Mouse (Mus musculus): ENCODE measurements around the gene Cyp27b1. TPM values are rescaled to one million over a fixed set of nuclear protein-coding genes. Genes with fewer than 3 reads are reported as not detected.
A peak's percentile ranks its signal among the peaks of the same experiment; 100 is the strongest.

The Cyp27b1 gene
- polyA plus RNA-seq, 2 experiments: 0.07 TPM; not detected in 1

- Histone ChIP-seq H3K9me3 (ENCODE audit: control insufficient read depth, low read length) (no peaks in the 10 kb centered on the region), H3K27ac (no peak overlapping the region), H3K27me3 (ENCODE audit: control insufficient read depth, insufficient read depth, low read length) (peaks cover 52% of the 10 kb centered on the region), H3K4me2 (ENCODE audit: low read depth) (no peak overlapping the region), H3K4me1 (replicated peaks; ENCODE audit: control insufficient read depth in 2 of 2, insufficient read depth in 2 of 2, low read length in 1 of 2) (0 out of 4 replicates have a peak, but pooled peaks cover 0 to 2% of the 10 kb centered on the region in 2 experiments), H3K4me3 (ENCODE audit: insufficient read depth in 1 of 2, low read depth in 2 of 2, low read length in 2 of 2) (no peak overlapping the region), H3K36me3 (replicated peaks; ENCODE audit: control insufficient read depth, insufficient read depth, low read depth) (no peaks in the 10 kb centered on the region), H3K9ac (replicated peaks) (no peak overlapping the region)
- WGBS (ENCODE audit: insufficient replicate concordance): 36% methylated on average over 8 of the region's 8 CpGs
- TF ChIP-seq CTCF (IDR thresholded peaks at IDR 0.05; ENCODE audit: low read depth) (no peak), EP300 (IDR thresholded peaks at IDR 0.05; ENCODE audit: low read depth) (no peak)
- DNase-seq (ENCODE audit: low read depth in 3 of 3, low spot score in 3 of 3) (no peak), ATAC-seq (ENCODE audit: insufficient read depth) (no peak)
Observed at GRCm38 (mm10) chr10:127055406-127055805, 7.4 kb downstream of the Cyp27b1 start.

- H3K9ac ChIP-seq (replicated peaks): no peak overlapping the region
- H3K9me3 ChIP-seq (ENCODE audit: control insufficient read depth, low read length): no peaks in the 10 kb centered on the region
- ATAC-seq (ENCODE audit: insufficient read depth): no peak
- TF ChIP-seq EP300 (IDR thresholded peaks at IDR 0.05; ENCODE audit: low read depth) (no peak), CTCF (IDR thresholded peaks at IDR 0.05; ENCODE audit: low read depth) (no peak)
- H3K36me3 ChIP-seq (replicated peaks; ENCODE audit: control insufficient read depth, insufficient read depth, low read depth): no peaks in the 10 kb centered on the region
- no peak overlapping the region for H3K4me2 ChIP-seq (ENCODE audit: low read depth)
- WGBS (ENCODE audit: insufficient replicate concordance): 74% methylated on average over 20 of the region's 20 CpGs
- H3K4me3 ChIP-seq (ENCODE audit: insufficient read depth in 1 of 2, low read depth in 2 of 2, low read length in 2 of 2): no peak overlapping the region
- H3K27ac ChIP-seq: no peak overlapping the region
- no peak for DNase-seq (ENCODE audit: low read depth in 3 of 3, low spot score in 3 of 3)
- peaks cover 52% of the 10 kb centered on the region for H3K27me3 ChIP-seq (ENCODE audit: control insufficient read depth, insufficient read depth, low read length)
- 0 out of 4 replicates have a peak, but pooled peaks cover 0 to 3% of the 10 kb centered on the region in 2 experiments for H3K4me1 ChIP-seq (replicated peaks; ENCODE audit: control insufficient read depth in 2 of 2, insufficient read depth in 2 of 2, low read length in 1 of 2)
Observed at GRCm38 (mm10) chr10:127056490-127056889, 8.4 kb downstream of the Cyp27b1 start.

DNA sequence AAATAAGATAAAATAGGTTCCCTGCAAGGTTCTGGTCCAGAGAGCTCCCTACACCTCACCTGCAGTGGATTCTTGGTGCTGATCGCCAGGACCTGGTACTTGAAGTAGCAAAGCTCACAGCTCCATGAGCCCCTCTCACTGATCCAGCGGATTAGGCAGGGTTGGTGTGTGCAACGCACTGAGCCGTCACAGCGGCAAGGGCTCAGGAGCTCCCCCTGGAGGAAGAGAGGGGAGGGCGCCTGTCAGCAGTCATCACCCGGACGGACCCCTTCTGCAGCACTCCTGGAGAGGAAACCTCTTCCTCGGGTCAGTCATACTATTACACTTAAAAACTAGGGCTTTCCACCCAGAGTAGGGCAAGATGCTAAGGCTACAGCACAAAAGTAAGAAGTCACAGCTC is 10.1 kb downstream of the Cyp27b1 start:
- H3K4me1 ChIP-seq (replicated peaks; ENCODE audit: control insufficient read depth in 2 of 2, insufficient read depth in 2 of 2, low read length in 1 of 2): peaks cover 4 to 7% of the 10 kb centered on the region in 2 experiments; a peak in 3 of 4 replicates
- H3K4me3 ChIP-seq (ENCODE audit: insufficient read depth in 1 of 2, low read depth in 2 of 2, low read length in 2 of 2): no peak overlapping the region
- DNase-seq (ENCODE audit: low read depth in 3 of 3, low spot score in 3 of 3) (no peak), ATAC-seq (ENCODE audit: insufficient read depth) (no peak)
- H3K9me3 ChIP-seq (ENCODE audit: control insufficient read depth, low read length): no peaks in the 10 kb centered on the region
- no peak overlapping the region for H3K9ac ChIP-seq (replicated peaks)
- peaks cover 55% of the 10 kb centered on the region for H3K27me3 ChIP-seq (ENCODE audit: control insufficient read depth, insufficient read depth, low read length)
- no peak overlapping the region for H3K4me2 ChIP-seq (ENCODE audit: low read depth)
- TF ChIP-seq EP300 (IDR thresholded peaks at IDR 0.05; ENCODE audit: low read depth) (no peak), CTCF (IDR thresholded peaks at IDR 0.05; ENCODE audit: low read depth) (peak; percentile 98)
- no peak overlapping the region for H3K27ac ChIP-seq
- under 1% methylated on average over 9 of the region's 9 CpGs for WGBS (ENCODE audit: insufficient replicate concordance)
- no peaks in the 10 kb centered on the region for H3K36me3 ChIP-seq (replicated peaks; ENCODE audit: control insufficient read depth, insufficient read depth, low read depth)

DNA sequence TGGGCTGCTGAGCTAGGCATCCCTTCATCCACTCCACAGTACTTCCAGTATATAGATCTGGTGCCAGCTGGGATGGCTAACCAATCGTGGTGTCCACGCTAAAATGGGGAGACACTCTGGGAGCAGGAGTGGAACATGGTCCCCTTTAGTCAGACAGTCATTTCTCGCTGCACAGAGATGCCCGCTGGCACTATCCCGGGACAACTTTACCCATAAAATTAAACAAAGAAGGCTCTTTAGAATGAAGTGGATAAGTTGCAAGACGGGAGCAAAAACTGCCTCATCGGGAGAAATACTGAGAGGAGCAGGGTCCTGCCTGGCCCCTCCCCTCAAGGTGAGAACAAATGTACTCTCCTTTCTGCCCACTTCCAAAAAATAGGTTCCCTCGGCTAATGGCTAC is 10.7 kb downstream of the Cyp27b1 start:
- H3K36me3 ChIP-seq (replicated peaks; ENCODE audit: control insufficient read depth, insufficient read depth, low read depth): no peaks in the 10 kb centered on the region

GRCm38 (mm10) chr10:127059174-127059967 is 11.3 kb downstream of the Cyp27b1 start:
- ATAC-seq (ENCODE audit: insufficient read depth) (no peak), DNase-seq (ENCODE audit: low read depth in 3 of 3, low spot score in 3 of 3) (no peak)
- no peaks in the 10 kb centered on the region for H3K9me3 ChIP-seq (ENCODE audit: control insufficient read depth, low read length)
- H3K9ac ChIP-seq (replicated peaks): peak overlapping the region; percentile 12; the same call in 1 of the 2 replicates
- no peaks in the 10 kb centered on the region for H3K36me3 ChIP-seq (replicated peaks; ENCODE audit: control insufficient read depth, insufficient read depth, low read depth)
- no peak for TF ChIP-seq CTCF (IDR thresholded peaks at IDR 0.05; ENCODE audit: low read depth)
- no peak for TF ChIP-seq EP300 (IDR thresholded peaks at IDR 0.05; ENCODE audit: low read depth)
- H3K4me3 ChIP-seq (ENCODE audit: insufficient read depth in 1 of 2, low read depth in 2 of 2, low read length in 2 of 2): peak overlapping the region; percentile 23 to 61; a peak in 3 of 4 replicates
- peaks cover 55% of the 10 kb centered on the region for H3K27me3 ChIP-seq (ENCODE audit: control insufficient read depth, insufficient read depth, low read length)
- no peak overlapping the region for H3K27ac ChIP-seq
- 2% methylated on average over 81 of the region's 92 CpGs for WGBS (ENCODE audit: insufficient replicate concordance)
- H3K4me1 ChIP-seq (replicated peaks; ENCODE audit: control insufficient read depth in 2 of 2, insufficient read depth in 2 of 2, low read length in 1 of 2): peaks cover 4 to 7% of the 10 kb centered on the region in 2 experiments; a peak in 3 of 4 replicates
- H3K4me2 ChIP-seq (ENCODE audit: low read depth): peak overlapping the region; percentile 74

More for the DNA sequence above, 10.7 kb downstream of the Cyp27b1 start:
- ATAC-seq (ENCODE audit: insufficient read depth) (no peak), DNase-seq (ENCODE audit: low read depth in 3 of 3, low spot score in 3 of 3) (no peak)
- Histone ChIP-seq H3K4me3 (ENCODE audit: insufficient read depth in 1 of 2, low read depth in 2 of 2, low read length in 2 of 2) (no peak overlapping the region), H3K27me3 (ENCODE audit: control insufficient read depth, insufficient read depth, low read length) (peaks cover 55% of the 10 kb centered on the region), H3K4me1 (replicated peaks; ENCODE audit: control insufficient read depth in 2 of 2, insufficient read depth in 2 of 2, low read length in 1 of 2) (peaks cover 4 to 7% of the 10 kb centered on the region in 2 experiments; a peak in 3 of 4 replicates), H3K27ac (no peak overlapping the region), H3K9me3 (ENCODE audit: control insufficient read depth, low read length) (no peaks in the 10 kb centered on the region), H3K9ac (replicated peaks) (no peak overlapping the region), H3K4me2 (ENCODE audit: low read depth) (no peak overlapping the region; the same call in 1 of the 2 replicates)
- no peak for TF ChIP-seq CTCF (IDR thresholded peaks at IDR 0.05; ENCODE audit: low read depth)
- no peak for TF ChIP-seq EP300 (IDR thresholded peaks at IDR 0.05; ENCODE audit: low read depth)
- WGBS (ENCODE audit: insufficient replicate concordance): 10% methylated on average over 8 of the region's 8 CpGs

Data from liver, embryonic 14.5 days (tissue).